Mouse (Mus musculus): ENCODE results near the gene Gm3636. TPM values are rescaled to one million over a fixed set of nuclear protein-coding genes. Genes with fewer than 3 reads are reported as not detected.
"Not testable (repeated sequence)": the region's sequence is repeated elsewhere in the genome, so short reads cannot be mapped to it uniquely, and the experiment has no call there.

Gm3636 gene
- 1 to 10 TPM; 3.9 to 4.9 TPM for total RNA-seq (2021)
- long read RNA-seq, experiment 1, partial matches to known transcripts: 0 of 3 reads
- long read RNA-seq, experiment 1, other reads (novel, unspliced or antisense): 3 of 3 reads
- long read RNA-seq, experiment 2, partial matches to known transcripts: 0 of 5 reads
- long read RNA-seq, experiment 2, other reads (novel, unspliced or antisense): 5 of 5 reads

DNA sequence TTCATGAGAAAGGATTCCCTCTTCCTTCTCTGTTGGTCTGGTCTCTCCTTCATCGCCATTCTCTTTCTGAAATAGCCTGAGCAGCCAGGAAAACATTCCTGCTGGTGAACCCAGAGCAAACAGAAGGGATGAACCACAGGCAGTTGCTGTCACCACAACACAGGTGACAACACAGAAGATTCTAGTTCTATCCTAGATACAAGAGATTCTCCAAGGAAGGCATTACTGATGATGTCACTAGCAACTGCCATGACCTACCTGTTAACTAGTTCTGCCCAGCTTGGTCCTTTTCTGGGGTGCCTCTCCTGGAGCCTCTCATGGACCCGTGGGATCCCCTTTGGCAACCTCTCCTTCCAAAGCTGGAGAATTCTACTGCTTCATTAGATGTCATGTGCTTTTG lies at the start of gene Gm3636:
Gene Gm3636, minus strand, starts transcription at position 101 of the 400 bp plus-strand sequence.
- not testable (repeated sequence) for DNase-seq (ENCODE audit: low spot score in 2 of 2)

DNA sequence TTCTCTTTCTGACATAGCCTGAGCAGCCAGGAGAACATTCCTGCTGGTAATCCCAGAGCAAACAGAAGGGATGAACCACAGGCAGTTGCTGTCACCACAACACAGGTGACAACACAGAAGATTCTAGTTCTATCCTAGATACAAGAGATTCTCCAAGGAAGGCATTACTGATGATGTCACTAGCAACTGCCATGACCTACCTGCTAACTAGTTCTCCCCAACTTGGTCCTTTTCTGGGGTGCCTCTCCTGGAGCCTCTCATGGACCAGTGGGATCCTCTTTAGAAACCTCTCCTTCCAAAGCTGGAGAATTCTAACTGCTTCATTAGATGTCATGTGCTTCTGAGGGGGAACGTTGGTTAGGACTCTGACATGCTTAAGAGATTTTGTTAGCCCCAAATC lies 32.2 kb upstream of the Gm3636 start, which contains the start of gene Gm8362:
Gene Gm8362, minus strand, starts transcription at position 101 of the 400 bp plus-strand sequence.
- DNase-seq (ENCODE audit: low spot score in 2 of 2): not testable (repeated sequence)

DNA sequence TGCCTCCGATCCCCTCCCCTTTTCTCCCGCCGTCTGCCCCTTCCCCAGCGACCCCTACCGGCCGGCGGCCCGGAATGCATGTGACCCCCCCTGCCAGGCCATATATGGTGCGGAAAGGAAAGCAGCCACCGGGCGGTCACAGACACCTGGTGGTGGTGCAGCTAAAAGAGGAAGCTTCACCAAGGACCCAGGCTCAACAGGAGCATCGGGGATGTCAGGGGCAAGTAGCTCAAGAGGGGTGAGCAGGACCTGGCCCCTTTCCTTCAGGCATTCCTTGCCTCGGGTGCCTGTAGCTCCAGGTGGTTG lies 15.1 kb upstream of the Gm3636 start:
- not testable (repeated sequence) for DNase-seq (ENCODE audit: low spot score in 2 of 2)

DNA sequence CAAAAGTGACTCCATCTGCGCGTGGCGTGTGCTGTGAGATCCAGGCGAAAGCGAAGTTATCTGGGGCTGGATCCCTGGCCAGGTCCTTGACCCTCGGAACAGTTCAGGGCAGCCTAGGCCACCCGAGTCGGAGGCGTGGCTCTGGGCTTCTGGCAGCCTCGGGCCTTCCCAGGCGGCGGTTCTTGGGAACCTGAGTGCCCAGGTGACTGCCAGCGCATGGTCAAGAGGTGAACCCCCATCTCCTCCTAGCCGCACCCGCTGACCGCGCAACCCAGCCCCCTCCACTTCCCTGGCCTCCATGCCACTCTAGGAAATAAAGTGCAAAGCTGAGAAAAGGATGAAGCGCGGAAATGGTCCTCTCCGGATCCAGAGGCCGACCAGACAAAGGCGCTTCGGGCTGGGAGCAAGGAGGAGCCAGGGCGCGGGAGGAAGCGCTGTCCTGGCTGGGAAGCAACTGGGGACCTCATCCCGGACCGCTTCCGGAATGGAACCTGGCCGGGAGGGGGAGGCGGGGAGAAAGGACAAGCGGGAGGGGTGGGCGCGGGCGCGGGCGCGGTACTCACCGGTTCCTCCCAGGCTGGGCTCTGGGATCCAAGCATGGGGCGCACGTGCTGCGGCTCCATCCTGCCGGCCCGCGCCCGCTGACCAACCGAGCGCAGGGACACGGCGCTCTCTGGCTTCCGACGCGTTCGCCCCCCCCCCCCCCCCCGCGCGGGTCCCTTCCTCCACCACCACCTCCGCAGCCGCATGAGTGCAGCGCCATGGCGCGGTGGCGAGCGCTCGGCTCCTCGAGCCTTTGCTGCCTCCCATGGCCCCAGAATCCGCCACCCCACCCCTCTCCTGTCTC lies 14.5 kb upstream of the Gm3636 start:
- peak in 1 of 2 experiments; percentile 7 for DNase-seq (ENCODE audit: low spot score in 2 of 2)

DNA sequence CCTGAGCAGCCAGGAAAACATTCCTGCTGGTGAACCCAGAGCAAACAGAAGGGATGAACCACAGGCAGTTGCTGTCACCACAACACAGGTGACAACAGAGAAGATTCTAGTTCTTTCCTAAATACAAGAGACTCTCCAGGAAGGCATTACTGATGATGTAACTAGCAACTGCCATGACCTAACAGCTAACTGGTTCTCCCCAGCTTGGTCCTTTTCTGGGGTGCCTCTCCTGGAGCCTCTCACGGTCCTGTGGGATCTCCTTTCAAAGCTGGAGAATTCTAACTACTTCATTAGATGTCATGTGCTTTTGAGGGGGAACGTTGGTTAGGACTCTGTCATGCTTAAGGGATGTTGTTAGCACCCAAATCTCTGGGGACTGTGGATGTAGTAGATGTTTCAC lies 22.0 kb downstream of the Gm3636 start, which contains the start of gene Gm8050:
Gene Gm8050, minus strand, starts transcription at position 101 of the 400 bp plus-strand sequence.
- not testable (repeated sequence) for DNase-seq (ENCODE audit: low spot score in 2 of 2)

Other genes starting within 250 kb of the Gm3636 start
- gene Gm8356, start 205.0 kb downstream of the Gm3636 start, total RNA-seq (2021): not detected
- 1 to 10 TPM; 1.5 TPM for gene Gm3629, start 151.7 kb downstream of the Gm3636 start, total RNA-seq (2021)
- gene Gm3460, start 119.9 kb downstream of the Gm3636 start, total RNA-seq (2021): not detected
- gene Gm10251, start 58.2 kb downstream of the Gm3636 start, total RNA-seq (2021): not detected
- gene Gm8050, start 22.1 kb downstream of the Gm3636 start, total RNA-seq (2021): not detected
- gene Gm8362, start 32.1 kb upstream of the Gm3636 start, total RNA-seq (2021): under 1 TPM in 1 of 2 experiments, not detected in 1; 0.26 TPM
- not detected for gene Gm3642, start 98.0 kb upstream of the Gm3636 start, total RNA-seq (2021)
- 1 to 10 TPM in 1 of 2 experiments, under 1 TPM in 1; 0.69 to 2.2 TPM for gene Gm3667, start 147.6 kb upstream of the Gm3636 start, total RNA-seq (2021)
- not detected for gene Gm6356, start 231.5 kb upstream of the Gm3636 start, total RNA-seq (2021)